Mouse (Mus musculus) right cerebral cortex, adult 18-20 months (tissue): Measurements from ENCODE around the gene Csnk2b.

Experiments
- DNase-seq: peaks from one replicate; pipeline ENCODE4 v3.0.0; 2022; ENCODE audit warnings: mixed read lengths

Gene Csnk2b

DNA sequence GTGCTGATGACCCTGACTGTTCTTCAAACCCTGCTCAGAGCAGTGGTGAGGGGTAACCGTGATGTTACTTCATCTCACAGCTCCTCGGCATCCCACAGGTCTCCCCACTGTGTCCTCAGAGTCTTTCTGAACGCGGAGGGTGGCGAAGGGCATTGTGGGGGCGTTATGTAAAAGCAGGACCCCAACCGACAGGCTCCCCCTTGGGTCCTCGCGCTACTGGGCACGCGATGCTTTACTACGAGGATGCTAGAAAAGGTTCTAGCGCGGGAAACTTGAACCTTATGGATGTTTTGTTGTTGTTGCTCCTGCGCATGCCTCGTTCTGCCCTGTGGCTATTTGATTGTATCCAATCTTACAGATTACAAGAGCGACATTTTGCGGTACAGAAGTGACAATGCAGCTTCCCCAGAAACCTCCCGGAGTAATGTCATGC, at the start of gene Csnk2b:
Csnk2b (minus strand) TSS at position 183 of the 433 bp plus-strand sequence.
- peak; percentile 74 for DNase-seq

DNA sequence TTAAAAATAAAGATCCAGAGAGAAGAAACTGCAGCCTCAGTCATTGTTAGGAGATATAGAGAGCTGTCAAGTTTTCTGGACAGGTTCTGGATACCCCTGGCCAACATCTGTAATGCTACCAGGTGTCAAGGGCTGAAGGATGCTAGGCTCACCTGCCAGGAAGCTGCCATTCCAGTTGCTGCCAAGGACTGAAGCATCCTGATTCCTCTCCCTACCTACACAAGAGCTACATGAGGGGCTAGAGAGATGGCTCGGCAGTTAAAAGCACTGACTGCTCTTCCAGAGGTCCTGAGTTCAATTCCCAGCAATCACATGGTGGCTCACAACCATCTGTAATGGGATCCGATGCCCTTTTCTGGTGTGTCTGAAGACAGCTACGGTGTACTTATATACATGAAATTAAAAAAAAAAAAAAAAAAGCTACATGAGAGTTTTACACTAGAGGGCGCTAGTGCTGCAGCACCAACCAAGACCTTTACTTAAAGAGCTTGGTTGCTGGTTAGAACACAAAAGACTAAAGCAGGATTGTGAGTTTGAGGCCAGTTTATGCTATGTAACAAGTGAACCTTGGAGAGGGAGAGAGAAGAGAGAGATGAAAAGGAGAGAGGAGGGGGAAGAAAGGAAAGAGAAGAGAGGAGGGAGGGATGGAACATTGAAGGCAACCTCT, 46.8 kb upstream of the Csnk2b start:
- no peak for DNase-seq

DNA sequence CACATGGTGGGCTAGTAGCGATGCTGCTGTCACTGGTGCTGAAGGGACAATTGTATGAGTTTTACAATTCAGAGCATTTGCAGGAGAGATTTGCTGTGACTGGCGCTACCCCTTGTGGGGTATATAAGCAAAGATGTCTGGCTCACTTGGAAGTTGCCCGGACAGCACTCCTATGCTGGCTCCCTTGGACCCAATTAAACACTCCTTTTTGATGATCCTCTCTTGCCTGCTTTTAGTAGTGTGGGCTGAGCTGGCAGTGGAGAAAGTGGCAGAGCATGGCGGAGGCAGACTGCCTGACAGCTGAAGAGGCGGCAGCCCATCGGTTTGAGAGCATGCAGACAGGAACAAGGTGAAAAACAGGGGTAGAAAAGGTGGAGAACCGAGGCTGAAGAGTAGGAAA, 45.9 kb upstream of the Csnk2b start:
- DNase-seq: peak; percentile 63

DNA sequence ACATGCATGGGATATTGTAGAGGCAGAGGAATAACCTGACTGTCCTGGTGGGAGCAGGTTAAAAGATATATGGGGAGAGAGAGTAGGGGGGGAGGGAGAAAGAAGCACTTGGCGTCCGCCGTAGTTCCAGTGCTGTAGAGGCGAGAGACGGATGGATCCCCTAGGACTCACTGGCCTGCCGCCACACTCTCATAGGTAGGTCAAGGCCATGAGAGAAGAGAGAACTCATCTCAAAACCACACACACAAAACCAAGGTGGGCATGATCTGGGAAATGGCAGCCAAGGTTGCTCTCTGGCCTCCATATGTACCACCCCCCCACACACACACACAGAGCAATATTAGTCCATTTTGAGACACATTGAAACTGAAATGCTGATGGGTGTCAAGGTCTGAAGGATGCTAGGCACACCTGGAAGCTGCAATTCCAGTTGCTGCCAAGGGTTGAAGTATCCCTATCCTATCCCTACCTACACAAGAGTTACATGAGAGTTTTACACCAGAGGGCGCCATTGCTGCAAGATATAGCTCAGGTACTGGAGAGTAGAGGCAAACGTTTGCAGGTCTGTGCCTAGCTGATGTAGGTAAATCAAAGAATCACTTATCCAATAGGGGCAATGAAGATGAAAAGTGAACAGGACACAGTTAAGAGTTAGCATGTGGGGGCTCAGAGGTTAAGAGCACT, 44.6 kb upstream of the Csnk2b start:
- DNase-seq: peak; percentile 70

DNA sequence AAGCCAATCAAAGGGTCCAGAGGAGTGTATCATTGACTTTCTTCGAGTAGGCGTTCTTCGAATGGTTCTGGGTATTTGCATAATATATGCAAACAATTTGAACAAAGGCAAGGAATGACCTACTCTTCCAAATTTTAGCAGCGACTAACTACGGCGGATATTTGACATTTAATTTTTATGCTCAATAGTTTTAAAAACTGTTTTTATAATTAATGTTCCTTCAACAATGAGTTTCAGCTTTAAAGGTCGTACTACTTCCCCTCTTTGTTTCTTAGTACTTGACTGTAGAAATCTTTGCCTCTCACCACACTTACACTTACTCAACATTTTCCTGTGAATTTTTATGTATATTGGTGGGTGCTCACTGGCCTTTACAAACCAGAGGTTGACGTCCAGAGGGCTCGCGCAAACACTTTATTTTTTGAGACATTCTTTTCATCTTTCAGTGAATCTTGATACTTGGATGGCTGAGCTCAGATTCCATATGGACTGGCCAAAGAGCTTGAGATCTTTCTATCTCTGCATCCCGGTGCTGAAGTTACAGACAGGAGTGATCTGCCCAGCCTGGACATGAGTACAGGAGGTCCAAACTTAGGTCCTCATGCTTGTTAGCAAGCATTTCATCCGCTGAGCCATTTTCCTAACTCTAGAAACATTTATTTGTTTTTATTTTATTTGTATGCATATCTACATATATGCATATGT, 43.8 kb upstream of the Csnk2b start:
- DNase-seq: no peak

DNA sequence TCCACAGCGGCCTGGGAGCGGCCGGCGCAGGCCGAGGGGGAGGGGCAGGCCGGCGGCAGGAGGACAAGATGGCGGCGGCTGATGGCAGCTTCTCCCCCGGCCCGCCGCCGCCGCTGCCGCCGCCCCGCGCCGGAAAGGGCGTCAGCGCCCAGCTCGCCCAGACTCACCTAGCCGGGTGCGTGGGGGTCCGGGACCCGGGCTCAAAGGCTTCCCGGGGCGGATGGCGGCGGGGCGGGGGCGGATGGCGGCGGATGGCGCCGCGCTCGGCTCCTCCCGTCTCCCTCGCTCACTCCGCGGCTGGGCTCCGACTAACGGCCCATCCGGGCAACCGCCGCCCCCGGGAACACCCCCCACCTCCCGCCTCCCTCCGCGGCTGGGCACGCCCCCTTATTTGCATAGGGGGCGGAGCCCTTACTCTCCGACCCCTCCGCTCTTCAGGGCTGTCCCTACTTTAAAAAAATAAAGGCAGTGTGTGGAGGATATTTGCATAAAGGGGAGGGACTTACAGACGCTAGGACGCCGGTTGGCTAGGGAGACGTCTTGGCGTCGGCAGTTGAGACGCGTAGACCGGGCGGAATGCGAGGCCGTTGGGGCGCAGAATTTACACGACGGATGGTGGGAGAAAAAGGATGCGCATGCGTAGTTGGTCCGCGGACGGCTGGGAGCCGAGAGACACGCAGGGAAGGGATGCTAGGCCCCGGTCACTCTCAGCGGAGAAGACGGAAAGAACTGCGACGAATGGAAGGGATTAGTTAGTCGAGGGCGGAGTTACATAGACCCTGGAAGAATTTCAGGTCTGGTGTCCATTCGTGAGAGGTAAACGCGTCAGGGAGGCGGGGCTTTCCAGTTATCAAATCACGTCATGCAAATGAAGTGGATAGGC, 43.0 kb upstream of the Csnk2b start, which contains the start of gene Prrc2a:
Prrc2a (minus strand) TSS at position 330 of the 883 bp plus-strand sequence.
- peak; percentile 99 for DNase-seq

DNA sequence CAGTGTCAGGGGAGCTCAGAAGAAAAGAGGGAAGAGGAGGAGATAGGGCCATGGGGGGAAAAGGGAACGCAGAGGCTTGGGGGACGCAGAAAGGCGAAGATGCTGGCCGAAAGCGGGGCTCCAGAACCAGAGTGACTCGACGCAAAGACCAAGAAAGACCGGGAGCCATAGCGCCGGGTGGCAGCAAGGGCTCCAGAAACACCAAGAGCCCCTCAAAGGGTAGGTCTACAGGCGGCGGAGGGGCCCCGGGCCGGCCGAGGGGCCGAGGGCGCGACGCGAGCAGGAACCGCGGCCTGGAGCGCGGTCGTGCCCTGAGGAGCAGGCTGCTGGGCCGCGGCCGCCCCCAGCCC, 42.3 kb upstream of the Csnk2b start:
- DNase-seq: no peak

DNA sequence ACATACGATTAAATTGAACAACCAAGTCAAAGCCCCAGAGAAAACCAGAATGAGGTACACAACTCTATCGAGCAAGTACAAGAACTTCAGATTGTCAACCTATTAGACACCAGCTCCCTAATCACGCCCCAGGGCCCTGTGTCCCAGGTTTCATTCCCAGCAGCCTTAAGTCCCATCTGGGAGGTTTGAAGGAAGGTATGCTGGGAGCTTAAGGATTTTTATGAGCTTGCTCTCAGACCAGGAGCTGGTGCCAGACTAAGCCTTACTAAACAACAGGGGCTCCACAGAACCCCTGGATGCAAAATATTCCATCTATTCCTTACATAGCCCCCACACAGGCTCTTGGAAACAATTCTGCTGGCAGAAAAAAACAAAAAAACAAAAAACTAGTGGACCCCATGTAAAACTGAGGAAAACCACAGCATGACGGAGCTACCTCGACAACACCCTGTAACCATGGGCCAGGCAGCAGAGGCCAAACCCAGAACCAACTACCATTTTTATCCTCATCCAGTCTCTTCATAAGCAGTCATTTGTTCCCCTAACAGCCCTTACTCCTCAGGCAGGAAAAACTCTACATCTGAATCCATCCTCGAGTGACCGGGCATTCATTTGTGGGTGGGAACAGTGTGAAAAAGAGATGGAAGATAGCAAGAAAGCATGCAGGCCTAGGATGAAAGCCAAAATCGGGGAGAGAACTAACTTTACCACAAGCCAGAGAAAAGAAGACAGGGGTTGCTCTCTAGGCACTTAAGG, 41.7 kb upstream of the Csnk2b start:
- DNase-seq: no peak

DNA sequence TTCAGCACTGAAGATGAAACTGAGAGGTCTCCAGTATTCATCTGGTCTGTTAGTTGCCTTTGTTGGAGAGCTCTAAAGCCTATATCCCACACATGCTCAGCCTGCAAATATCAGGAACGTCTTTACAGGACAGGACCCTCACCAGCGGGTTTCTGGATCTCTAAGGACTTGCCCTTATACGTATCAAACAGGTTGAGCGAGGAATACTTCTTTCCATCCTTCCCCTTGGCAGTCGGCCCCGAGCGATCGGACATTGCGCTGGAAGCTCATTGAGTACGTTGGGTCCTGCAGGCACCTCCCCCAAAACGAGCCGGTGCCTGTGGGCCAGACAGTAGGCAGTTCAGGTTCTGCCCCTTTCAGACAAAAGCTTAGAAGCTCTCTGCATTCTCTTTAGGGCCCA, 40.9 kb upstream of the Csnk2b start:
- DNase-seq: no peak

DNA sequence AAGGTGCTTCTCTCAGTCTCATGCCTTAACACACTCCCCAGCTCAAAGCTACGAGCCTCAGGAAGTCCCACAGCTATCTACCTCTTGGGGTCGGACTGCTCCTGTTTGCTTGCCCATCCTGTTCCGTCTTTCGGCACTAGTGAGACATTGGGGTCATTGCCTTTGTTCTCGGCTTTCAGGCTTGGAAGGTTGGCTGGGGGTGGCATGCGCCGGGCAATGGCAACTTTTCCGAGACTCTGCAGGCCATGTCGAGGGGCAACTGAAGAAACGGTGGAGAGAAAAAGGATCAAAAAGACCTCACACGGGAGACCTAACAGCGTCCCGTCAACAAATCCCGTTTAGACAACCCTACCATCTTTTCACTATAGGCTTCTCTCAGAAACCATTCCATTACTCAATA, 40.3 kb upstream of the Csnk2b start:
- no peak for DNase-seq

DNA sequence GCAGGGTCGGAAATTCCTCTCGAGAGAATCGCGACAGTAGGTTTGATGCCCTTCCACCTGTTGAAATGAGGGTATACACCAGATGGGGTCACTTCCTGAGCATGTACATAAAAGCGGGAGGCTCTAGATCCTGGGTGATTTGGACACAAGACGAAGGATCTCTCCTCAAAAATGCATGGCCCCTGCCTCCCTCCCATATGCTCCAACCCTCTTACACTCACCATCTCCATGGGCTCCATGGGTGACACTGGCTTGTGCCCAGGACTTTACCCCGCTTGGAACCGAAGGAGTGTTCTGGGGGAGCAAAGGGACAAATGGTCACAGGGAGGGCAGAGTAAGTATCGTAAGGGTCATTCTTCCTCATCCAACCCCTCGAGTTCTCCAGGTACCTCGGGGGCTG, 39.6 kb upstream of the Csnk2b start:
- no peak for DNase-seq

DNA sequence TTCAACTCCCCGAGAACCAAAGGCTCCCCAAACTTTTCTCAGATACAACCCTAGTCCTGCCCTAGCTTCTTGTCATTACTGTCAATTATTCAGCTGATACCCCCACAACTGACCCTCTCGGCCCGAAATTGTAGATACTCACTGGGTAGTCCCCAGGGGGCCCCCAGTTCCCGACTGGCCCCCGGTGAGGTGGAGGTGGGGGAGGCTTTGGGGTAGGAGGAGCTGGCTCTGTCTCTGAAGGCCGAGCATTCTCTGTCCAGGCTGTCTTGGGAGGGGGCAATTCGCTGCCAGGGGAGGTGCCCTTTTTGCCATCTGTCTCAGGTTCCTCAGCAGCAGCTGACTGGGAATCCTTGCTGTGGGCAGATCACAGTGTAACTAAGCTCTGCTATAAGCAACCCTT, 37.8 kb upstream of the Csnk2b start:
- DNase-seq: no peak

DNA sequence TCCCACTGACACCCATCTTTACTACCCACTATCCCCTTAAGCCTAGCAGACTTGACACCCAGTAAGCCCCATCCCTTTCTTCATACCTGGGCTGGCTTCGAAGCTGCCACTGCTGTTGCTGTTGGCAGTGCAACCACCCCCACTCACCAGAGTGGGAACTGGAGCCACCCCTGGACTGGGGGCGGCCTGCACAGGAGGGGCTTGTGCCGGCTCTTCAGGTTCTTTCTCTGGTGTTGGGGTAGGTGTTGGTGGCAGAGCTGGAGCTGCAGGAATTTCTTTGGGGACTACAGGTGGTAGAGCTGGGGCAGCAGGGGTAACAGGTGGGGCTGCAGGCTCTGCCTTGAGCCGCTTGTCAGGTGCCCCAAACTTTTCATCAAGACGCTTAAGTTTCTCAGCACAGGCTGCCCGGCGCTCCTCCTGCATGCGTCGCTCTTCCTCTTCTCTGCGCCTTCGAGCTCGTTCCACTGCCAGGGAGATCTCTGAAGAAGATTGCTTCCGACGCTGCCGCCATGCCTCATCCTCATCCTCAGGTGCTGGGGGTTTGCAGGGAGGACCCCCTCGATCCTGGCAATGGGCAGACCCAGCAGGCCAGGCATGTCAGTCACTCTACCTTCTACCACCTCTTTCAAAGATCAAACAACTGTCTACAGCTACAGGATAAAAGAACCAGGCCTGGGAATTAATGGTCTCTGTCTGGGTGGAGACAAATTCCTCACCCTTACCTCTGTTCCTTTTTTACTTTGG, 37.2 kb upstream of the Csnk2b start:
- DNase-seq: no peak

DNA sequence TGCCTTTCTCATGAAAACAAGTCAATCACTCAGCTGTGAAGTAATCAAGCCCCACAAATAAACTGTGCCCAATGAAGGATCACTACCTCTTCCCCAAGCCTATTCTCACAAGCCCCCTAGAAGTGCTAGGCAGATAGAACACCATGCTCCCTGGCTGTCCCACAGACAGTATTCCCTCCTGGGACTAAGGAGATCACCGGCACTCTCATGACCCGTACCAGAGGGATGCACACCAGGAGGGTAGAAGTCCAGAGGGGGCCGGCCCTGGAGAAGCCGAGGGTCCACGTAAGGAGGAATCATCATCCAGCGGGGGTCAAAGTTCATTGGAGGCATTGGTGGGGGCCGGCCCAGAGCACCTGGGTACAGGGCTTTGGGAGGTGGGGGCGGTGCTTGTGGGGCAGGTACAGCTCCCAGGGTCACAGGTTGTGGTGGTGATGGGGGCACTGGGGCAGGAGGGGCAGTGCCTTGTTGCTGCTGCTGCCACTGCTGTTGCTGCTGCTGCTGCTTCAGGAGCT, 35.9 kb upstream of the Csnk2b start:
- DNase-seq: no peak

DNA sequence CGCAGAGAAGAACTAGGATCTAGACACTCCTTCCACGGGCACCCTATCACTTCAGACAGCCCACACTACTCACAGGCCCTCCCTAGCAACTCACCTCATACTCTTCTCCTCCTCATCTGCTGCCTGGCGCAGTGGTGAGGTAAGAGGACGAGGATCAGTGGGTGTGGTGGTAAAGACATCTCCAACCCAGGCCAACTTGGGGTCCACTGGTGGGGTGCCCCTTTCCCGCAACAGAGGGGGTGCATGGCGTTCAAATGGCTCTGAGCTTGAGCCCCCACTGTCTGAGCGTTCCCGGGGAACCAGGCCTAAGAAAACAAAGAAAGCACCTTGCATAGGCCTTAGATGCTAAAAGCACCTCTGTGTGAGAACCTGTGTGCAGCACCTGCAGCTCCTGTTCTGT, 35.4 kb upstream of the Csnk2b start:
- DNase-seq: no peak

DNA sequence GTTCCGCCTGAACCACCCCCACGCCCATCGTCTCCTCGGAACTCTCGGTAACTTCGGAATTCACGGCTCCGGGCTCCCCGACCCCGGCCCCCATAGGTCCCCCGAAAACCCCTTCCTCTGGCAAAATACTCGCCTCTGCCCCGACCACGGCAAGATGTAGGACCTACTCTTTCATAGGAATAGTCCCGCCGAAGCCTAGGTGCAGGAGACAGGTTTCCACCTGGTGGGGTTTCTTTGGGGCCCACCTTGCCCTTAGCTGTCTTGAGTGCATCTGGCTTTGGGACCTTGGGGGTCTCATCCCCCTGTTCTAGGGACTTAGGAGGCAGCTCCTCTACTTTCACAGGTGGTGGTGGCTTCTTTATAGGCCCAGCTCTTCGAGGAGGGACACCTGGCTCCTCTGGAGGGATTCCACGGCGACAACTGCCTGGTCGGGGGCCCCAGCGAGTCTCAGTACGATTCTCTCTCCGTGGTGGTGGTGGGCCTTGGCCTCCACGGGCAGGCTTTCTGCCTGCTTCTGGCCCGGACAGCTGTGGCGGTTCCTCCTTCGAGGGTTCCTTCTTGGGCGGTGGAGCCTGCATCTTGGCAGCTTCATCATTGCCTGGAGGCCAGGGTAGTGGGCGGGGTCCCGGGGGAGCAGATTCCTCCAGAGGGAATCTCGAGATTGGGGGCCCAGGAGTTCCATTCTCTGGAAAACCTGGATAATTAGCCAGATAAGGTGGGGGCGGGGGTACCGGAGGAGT, 34.8 kb upstream of the Csnk2b start:
- DNase-seq: no peak

DNA sequence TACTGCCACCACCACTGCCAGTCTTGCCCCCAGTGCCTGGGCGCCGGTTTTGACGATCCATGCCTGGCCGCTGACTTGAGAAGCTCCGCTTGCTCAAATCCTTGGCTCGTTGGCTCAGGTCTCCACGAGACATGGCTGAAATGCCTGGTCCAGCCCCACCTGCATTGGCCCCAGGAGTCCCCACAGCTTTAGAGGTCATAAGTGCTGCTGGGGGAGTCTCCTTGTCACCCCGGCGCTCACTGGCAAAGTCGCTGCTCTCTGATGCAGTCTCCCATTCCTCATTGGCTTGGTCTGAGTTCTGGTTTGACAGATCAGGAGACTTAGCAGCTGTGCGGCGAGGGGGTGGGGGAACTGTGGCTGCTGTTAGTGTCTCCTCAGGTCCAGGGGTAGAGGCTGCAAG, 33.6 kb upstream of the Csnk2b start:
- no peak for DNase-seq

DNA sequence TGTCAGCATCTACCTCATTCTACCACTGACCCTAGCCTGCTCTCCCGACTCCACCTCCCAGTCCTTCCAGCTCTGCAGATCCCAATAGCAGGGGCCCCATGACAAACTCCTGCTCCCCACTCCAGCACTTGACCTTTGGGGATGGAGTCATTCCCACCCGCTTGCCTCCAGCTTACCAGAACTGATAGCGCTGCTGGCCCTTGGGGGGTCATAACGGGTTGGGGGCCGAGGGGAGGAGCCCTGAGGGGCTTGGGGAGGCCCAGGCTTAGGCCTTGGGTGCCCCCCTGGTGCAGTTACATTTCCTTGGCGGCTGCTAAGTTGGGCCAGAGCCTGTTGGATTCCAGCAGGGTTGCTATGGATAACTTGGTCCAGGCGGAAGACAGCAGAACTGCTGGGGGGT, 32.8 kb upstream of the Csnk2b start:
- DNase-seq: no peak

DNA sequence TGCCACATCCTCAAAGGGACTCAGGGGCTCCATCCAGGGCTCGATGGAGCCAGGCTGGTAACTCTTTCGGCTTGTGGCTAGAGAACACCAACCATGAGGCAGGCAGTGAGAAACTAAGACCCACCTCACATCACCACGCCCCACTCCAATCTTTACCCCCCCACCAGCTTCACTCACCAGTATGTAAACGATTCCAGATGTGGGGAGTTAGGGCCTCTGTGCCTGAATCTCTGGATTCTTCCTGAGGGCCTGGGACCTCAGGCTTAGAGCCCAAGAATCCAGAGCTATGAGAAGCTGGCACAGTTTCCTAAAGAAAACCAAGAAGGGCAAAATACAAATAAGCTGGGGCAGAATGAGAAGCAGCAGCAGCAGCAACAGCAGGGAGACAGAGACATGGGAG, 32.1 kb upstream of the Csnk2b start:
- no peak for DNase-seq

DNA sequence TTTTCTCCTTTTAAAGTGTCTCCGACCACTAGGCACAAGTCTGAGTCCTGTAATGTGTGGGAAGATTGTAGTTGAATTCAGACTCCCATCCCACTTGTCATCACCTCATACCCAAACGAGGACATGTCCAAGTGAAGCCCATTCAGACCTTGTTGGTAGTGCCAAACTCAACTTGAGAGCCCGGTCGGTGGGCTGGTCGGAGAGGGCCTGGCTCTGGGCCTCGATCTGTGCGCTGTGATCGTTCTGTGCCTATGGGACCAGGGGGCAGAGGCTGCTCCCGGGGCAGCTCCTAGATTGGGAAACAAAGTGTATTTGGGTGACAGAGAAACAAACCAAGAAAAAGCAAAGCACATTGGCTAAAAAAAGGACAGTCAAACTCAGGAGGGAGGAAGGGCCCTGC, 31.2 kb upstream of the Csnk2b start:
- DNase-seq: no peak

DNA sequence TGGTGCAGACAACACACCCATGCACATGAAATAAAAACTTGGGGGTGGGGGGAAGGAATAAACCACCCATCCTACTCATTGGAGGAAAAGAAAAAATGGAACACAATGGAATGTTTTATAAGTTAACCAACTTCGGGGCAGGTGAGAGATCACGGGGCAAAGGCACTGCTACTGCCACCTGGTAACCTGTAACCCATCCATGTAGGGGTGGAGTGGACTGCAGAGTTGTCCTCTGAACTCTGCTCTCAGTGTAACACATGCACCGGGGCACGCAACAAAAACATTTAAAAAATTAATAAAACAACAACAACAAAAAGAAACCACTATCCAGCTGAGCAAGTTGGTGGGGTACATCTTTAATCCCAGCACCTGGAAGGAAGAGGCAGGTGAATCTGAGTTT, 30.3 kb upstream of the Csnk2b start:
- DNase-seq: no peak
